Mouse (Mus musculus) Patski (cell line): ENCODE data around the gene Astn2. TPM values are rescaled to one million over a fixed set of nuclear protein-coding genes. Genes with fewer than 3 reads are reported as not detected.

Source experiments
- ATAC-seq: fragments of 100-300 bp; one replicate; pipeline ENCODE4 v1.8.0; 2021
- CTCF ChIA-PET: fragments of 350-600 bp; sonication (Branson Sonifier 250); formaldehyde crosslinking; loops from one replicate; lab custom pipeline; 2022; ENCODE audit warnings: inconsistent platforms; lab: Charles Lee
- POLR2A ChIA-PET: fragments of 350-600 bp; sonication (Branson Sonifier 250); formaldehyde crosslinking; loops from one replicate; lab custom pipeline; 2022; ENCODE audit warnings: antibody characterized with exemption, inconsistent platforms; lab: Charles Lee
- DNase-seq: peaks from one replicate; pipeline ENCODE4 v3.0.0-alpha.2; 2011; ENCODE audit warnings: low read depth, low spot score
- H3K27me3 ChIP-seq: fragments of 371-371 bp; one replicate; pipeline ENCODE4 v1.5.1; 2021
- CTCF ChIP-seq: fragments of 100-300 bp; IDR thresholded peaks from one replicate; pipeline ENCODE4 v1.5.1; 2021
- in situ Hi-C: fragments of 300-500 bp; cut with MboI; formaldehyde crosslinking; loops from 3 replicates; pipeline ENCODE4 v1.11.1; 2018; ENCODE audit warnings: low pct_unique_long_range_greater_than_20kb, mixed read lengths
- polyA plus RNA-seq: library from polyadenylated mRNA; unstranded; gene quantifications from one replicate; pipeline ENCODE4 v1.2.3, GENCODE M21; 2021

Gene Astn2
- polyA plus RNA-seq, 1 experiment from 2014 or later, result 0.19 TPM

- ATAC-seq, result no peak
- in situ Hi-C loops, result no loop called here
- DNase-seq, result no peak
- POLR2A ChIA-PET, result no interaction called here
- CTCF ChIA-PET, result no interaction called here
- H3K27me3 ChIP-seq, result no peaks in the 10 kb centered on the region
- no peak for TF ChIP-seq CTCF
Observed at GRCm38 (mm10) chr4:66314806-66315484, 89.5 kb downstream of the Astn2 start.

GRCm38 (mm10) chr4:66312733-66313132 is 91.7 kb downstream of the Astn2 start:
- no peak for DNase-seq
- no peaks in the 10 kb centered on the region for H3K27me3 ChIP-seq
- POLR2A ChIA-PET, result no interaction called here
- in situ Hi-C loops, result no loop called here
- no peak for TF ChIP-seq CTCF
- CTCF ChIA-PET, result no interaction called here
- ATAC-seq, result no peak

GRCm38 (mm10) chr4:66310315-66311020 is 93.9 kb downstream of the Astn2 start:
- no peak for DNase-seq
- ChIA-PET CTCF (interaction anchor here (0.6 kb wide), 1 partner anchor 206 kb away, joined by 3 read pairs; no protein-coding TSS in a partner anchor), POLR2A (no interaction called here)
- no peak for TF ChIP-seq CTCF
- no peak for ATAC-seq
- no peaks in the 10 kb centered on the region for H3K27me3 ChIP-seq
- in situ Hi-C loops, result no loop called here

- in situ Hi-C loops, result no loop called here
- ATAC-seq, result no peak
- no peak for DNase-seq
- no peaks in the 10 kb centered on the region for H3K27me3 ChIP-seq
- no peak for TF ChIP-seq CTCF
- ChIA-PET POLR2A (no interaction called here), CTCF (no interaction called here)
Observed at GRCm38 (mm10) chr4:66306377-66306776, 98.0 kb downstream of the Astn2 start.

GRCm38 (mm10) chr4:66302686-66303310 is 101.6 kb downstream of the Astn2 start:
- H3K27me3 ChIP-seq, result no peaks in the 10 kb centered on the region
- ChIA-PET CTCF (interaction anchor here (1.1 kb wide), 1 partner anchor 17 kb away, joined by 3 read pairs; no protein-coding TSS in a partner anchor), POLR2A (interaction anchor here (0.6 kb wide), 1 partner anchor 439 kb away, joined by 4 read pairs; no protein-coding TSS in a partner anchor)
- TF ChIP-seq CTCF, result no peak
- ATAC-seq (no peak), DNase-seq (no peak)
- in situ Hi-C loops, result no loop called here

- ChIA-PET POLR2A (no interaction called here), CTCF (interaction anchor here (1.1 kb wide), 1 partner anchor 18 kb away, joined by 3 read pairs; no protein-coding TSS in a partner anchor)
- no peaks in the 10 kb centered on the region for H3K27me3 ChIP-seq
- no peak for ATAC-seq
- in situ Hi-C loops, result no loop called here
- TF ChIP-seq CTCF, result no peak
- DNase-seq, result no peak
Observed at GRCm38 (mm10) chr4:66285034-66285433, 119.4 kb downstream of the Astn2 start.

- in situ Hi-C loops, result no loop called here
- ChIA-PET POLR2A (no interaction called here), CTCF (no interaction called here)
Observed at GRCm38 (mm10) chr4:66276096-66276495, 128.3 kb downstream of the Astn2 start.

GRCm38 (mm10) chr4:66271550-66272117 is 132.8 kb downstream of the Astn2 start:
- no peak for ATAC-seq
- H3K27me3 ChIP-seq, result no peaks in the 10 kb centered on the region
- no peak for TF ChIP-seq CTCF
- POLR2A ChIA-PET, result no interaction called here
- in situ Hi-C loops, result no loop called here
- no peak for DNase-seq
- CTCF ChIA-PET, result interaction anchor here (0.6 kb wide), 1 partner anchor 37 kb away, joined by 4 read pairs; no protein-coding TSS in a partner anchor

More at GRCm38 (mm10) chr4:66276096-66276495, 128.3 kb downstream of the Astn2 start:
- TF ChIP-seq CTCF, result no peak
- H3K27me3 ChIP-seq, result no peaks in the 10 kb centered on the region
- DNase-seq, result no peak
- ATAC-seq, result no peak

GRCm38 (mm10) chr4:66264031-66264430 is 140.4 kb downstream of the Astn2 start:
- CTCF ChIA-PET, result no interaction called here
- ATAC-seq, result no peak
- TF ChIP-seq CTCF, result no peak

GRCm38 (mm10) chr4:66261276-66261675 is 143.1 kb downstream of the Astn2 start:
- CTCF ChIA-PET, result no interaction called here
- POLR2A ChIA-PET, result no interaction called here
- no peak for TF ChIP-seq CTCF
- DNase-seq, result no peak
- in situ Hi-C loops, result no loop called here
- no peaks in the 10 kb centered on the region for H3K27me3 ChIP-seq
- no peak for ATAC-seq

More at GRCm38 (mm10) chr4:66264031-66264430, 140.4 kb downstream of the Astn2 start:
- no peak for DNase-seq
- POLR2A ChIA-PET, result no interaction called here
- no peaks in the 10 kb centered on the region for H3K27me3 ChIP-seq
- in situ Hi-C loops, result no loop called here
